Mouse (Mus musculus): ENCODE results near the gene Rhobtb3. TPM values are rescaled to one million over a fixed set of nuclear protein-coding genes. Genes with fewer than 3 reads are reported as not detected.

The Rhobtb3 gene
- 15.6 and 22.5 TPM in 2 replicates for polyA plus RNA-seq (2015; fragmentation: Nextera tagmentation; extraction: Ambion mirVana)

GRCm38 (mm10) chr13:75943189-75944043, at the start of gene Rhobtb3:
Rhobtb3 (minus strand) TSS chr13:75943925.

GRCm38 (mm10) chr13:75966850-75967249, 23.1 kb upstream of the Rhobtb3 start, which contains the start of gene Spata9:
Spata9 (plus strand) TSS chr13:75967150.

GRCm38 (mm10) chr13:75839719-75840481, 103.8 kb downstream of the Rhobtb3 start, which contains the start of gene Glrx:
Glrx (plus strand) TSS chr13:75839868.

Other genes starting within 250 kb of the Rhobtb3 start
- gene Ell2, start 237.2 kb downstream of the Rhobtb3 start, polyA plus RNA-seq (2015; fragmentation: Nextera tagmentation; extraction: Ambion mirVana), result 3.8 and 3.9 TPM in 2 replicates
- 90.0 and 105 TPM in 2 replicates for gene Glrx, start 104.1 kb downstream of the Rhobtb3 start, polyA plus RNA-seq (2015; fragmentation: Nextera tagmentation; extraction: Ambion mirVana)
- gene Spata9, start 23.2 kb upstream of the Rhobtb3 start, polyA plus RNA-seq (2015; fragmentation: Nextera tagmentation; extraction: Ambion mirVana), result 0.33 and 0.45 TPM in 2 replicates
- 16.6 and 20.0 TPM in 2 replicates for gene Rfesd, start 74.8 kb upstream of the Rhobtb3 start, polyA plus RNA-seq (2015; fragmentation: Nextera tagmentation; extraction: Ambion mirVana)
- gene Gpr150, start 113.1 kb upstream of the Rhobtb3 start, polyA plus RNA-seq (2015; fragmentation: Nextera tagmentation; extraction: Ambion mirVana), result 0.06 and 0.07 TPM in 2 replicates
- 3.7 and 4.0 TPM in 2 replicates for gene Arsk, start 154.7 kb upstream of the Rhobtb3 start, polyA plus RNA-seq (2015; fragmentation: Nextera tagmentation; extraction: Ambion mirVana)
- 6.6 and 7.1 TPM in 2 replicates for gene Ttc37, start 154.8 kb upstream of the Rhobtb3 start, polyA plus RNA-seq (2015; fragmentation: Nextera tagmentation; extraction: Ambion mirVana)